Mouse (Mus musculus) ES-Bruce4 (cell line): ENCODE data around the gene Myh10.

Experiments used
- CTCF ChIP-seq: IDR thresholded peaks from one replicate; pipeline ENCODE4 v1.8.1; 2011; ENCODE audit warnings: low read depth, low read length
- POLR2A ChIP-seq: IDR thresholded peaks from one replicate; pipeline ENCODE4 v1.8.1; 2011; ENCODE audit warnings: low read length; ENCODE audit not compliant: insufficient read depth

GRCm38 (mm10) chr11:68780466-68781114, 89.2 kb downstream of the Myh10 start:
- TF ChIP-seq CTCF (no peak), POLR2A (no peak)
